Mouse (Mus musculus) bone marrow, adult 2 months (tissue): ENCODE results near the gene Fam199x.

Source experiments
- CTCF ChIP-seq: fragments of 200-500 bp; IDR thresholded peaks from 2 replicates; pipeline ENCODE4 v1.5.1; 2011; ENCODE audit warnings: low read length, control low read depth; ENCODE audit not compliant: control insufficient read depth, insufficient read depth
- POLR2A ChIP-seq: fragments of 200-500 bp; IDR thresholded peaks from 2 replicates; pipeline ENCODE4 v1.6.1; 2011; ENCODE audit warnings: low read depth, mild to moderate bottlenecking, control low read depth, low read length, borderline replicate concordance; ENCODE audit not compliant: control insufficient read depth

DNA sequence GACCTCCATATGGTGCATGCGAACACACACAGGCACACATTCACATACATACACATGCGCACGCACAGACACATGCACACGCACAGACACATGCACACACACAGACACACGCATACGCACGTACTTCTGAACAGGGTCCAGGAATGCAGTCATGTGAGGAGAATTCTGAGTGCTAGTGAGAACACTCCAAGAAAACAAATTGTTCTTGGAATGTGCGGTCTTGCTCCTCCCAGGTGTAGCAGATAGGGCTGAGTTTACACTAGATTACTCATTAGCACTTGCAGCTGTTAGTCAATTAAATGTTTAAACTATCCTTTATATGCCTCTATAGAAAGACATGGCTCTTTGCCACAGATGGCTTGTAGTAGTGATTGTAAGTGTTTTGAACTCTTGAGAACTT is 18.5 kb upstream of the Fam199x start:
- no peak for TF ChIP-seq CTCF
- TF ChIP-seq POLR2A: no peak
